Mouse (Mus musculus) stomach, postnatal 0 days (tissue): ENCODE measurements at regions not wholly inside any gene's neighbourhood (a gene's known extent, or its start where the extent isn't known, plus 50 kb on each side); places are given as distances from the start of the nearest gene placed in this dataset.

Source experiments
- CTCF ChIP-seq: IDR thresholded peaks from 2 replicates; pipeline ENCODE4 v1.5.1; 2016; ENCODE audit warnings: antibody characterized with exemption, low read depth, mild to moderate bottlenecking, moderate library complexity
- EP300 ChIP-seq: optimal IDR thresholded peaks from 2 replicates; pipeline ENCODE3; 2016; ENCODE audit warnings: antibody characterized with exemption

DNA sequence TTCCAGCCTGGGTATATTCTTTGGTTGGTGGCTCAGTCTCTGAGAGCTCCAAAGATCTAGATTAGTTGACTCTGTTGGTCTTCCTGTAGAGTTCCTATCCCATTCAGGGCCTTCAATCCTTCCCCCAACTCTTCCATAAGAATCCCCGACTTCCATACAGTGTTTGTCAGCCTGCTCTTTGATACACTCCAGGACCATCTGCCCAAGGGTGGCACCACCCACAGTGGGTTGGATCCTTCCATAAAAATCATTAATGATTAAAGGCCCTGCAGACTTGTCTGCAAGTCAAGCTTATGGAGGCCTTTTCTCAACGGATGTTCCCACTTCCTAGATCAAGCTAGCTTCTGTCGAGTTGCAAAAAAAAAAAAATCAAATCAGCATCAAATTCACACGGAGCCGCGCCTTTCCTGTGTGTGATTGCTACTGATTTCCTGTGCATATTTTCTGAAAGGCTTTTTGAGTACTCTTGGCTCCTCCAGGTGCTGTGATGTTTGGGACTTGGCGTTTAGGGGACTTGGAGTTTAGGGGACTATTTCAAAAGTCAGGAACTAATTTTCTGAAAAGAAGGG, 171.3 kb upstream of the Gm9833 start:
- TF ChIP-seq EP300 (no peak), CTCF (no peak)
